Mouse (Mus musculus) liver, embryonic 14.5 days (tissue): Measurements from ENCODE around the gene Qsox1.

ENCODE experiments used
- CTCF ChIP-seq: IDR thresholded peaks from 2 replicates; pipeline ENCODE4 v1.5.1; 2016; ENCODE audit warnings: antibody characterized with exemption, low read depth, control low read depth
- EP300 ChIP-seq: IDR thresholded peaks from 2 replicates; pipeline ENCODE4 v1.6.1; 2016; ENCODE audit warnings: antibody characterized with exemption, low read depth

GRCm38 (mm10) chr1:155750517-155751178 lies 62.0 kb downstream of the Qsox1 start:
- TF ChIP-seq CTCF = no peak
- TF ChIP-seq EP300 = no peak
